Mouse (Mus musculus): ENCODE data around the gene Tdp2. TPM values are rescaled to one million over a fixed set of nuclear protein-coding genes. Genes with fewer than 3 reads are reported as not detected.
"Not testable (repeated sequence)": the region's sequence is repeated elsewhere in the genome, so short reads cannot be mapped to it uniquely, and the experiment has no call there.

Tdp2 gene
- total RNA-seq, 2 experiments from 2014 or later = 48.4 to 51.8 TPM

- no peak for ATAC-seq (replicated peaks; ENCODE audit: poor library complexity, severe bottlenecking)
Observed at GRCm38 (mm10) chr13:24822663-24823343, 8.7 kb upstream of the Tdp2 start.

GRCm38 (mm10) chr13:24824647-24825046 lies 6.8 kb upstream of the Tdp2 start:
- ATAC-seq (replicated peaks; ENCODE audit: poor library complexity, severe bottlenecking) = no peak

DNA sequence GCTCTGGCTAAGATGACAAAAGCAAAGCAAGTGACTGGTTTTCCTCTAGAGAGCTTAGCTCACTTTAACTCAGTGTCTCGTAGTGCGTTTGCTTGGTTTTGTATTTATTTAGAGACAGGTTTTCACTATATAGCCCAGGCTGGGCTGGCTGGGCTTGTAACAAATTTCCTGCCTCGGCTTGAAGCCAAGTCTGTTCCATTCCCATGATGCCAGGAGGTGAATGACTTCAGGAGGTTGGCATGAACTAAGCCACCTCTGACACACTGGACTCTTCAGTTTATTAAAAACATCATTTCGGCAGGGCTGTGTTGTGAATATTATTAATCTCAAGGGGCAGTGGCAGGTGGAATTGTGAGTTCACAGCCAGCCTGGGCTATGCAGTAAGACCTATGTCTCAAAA lies 5.9 kb upstream of the Tdp2 start:
- no peak for ATAC-seq (replicated peaks; ENCODE audit: poor library complexity, severe bottlenecking)

- ATAC-seq (replicated peaks; ENCODE audit: poor library complexity, severe bottlenecking) = no peak
Observed at GRCm38 (mm10) chr13:24826116-24826515, 5.4 kb upstream of the Tdp2 start.

- no peak for ATAC-seq (replicated peaks; ENCODE audit: poor library complexity, severe bottlenecking)
Observed at GRCm38 (mm10) chr13:24830756-24831352, 625 bp upstream of the Tdp2 start.

- no peak for ATAC-seq (replicated peaks; ENCODE audit: poor library complexity, severe bottlenecking)
Observed at GRCm38 (mm10) chr13:24832131-24832810, 792 bp downstream of the Tdp2 start.

- no peak for ATAC-seq (replicated peaks; ENCODE audit: poor library complexity, severe bottlenecking)
Observed at GRCm38 (mm10) chr13:24832811-24833155, 1.3 kb downstream of the Tdp2 start.

DNA sequence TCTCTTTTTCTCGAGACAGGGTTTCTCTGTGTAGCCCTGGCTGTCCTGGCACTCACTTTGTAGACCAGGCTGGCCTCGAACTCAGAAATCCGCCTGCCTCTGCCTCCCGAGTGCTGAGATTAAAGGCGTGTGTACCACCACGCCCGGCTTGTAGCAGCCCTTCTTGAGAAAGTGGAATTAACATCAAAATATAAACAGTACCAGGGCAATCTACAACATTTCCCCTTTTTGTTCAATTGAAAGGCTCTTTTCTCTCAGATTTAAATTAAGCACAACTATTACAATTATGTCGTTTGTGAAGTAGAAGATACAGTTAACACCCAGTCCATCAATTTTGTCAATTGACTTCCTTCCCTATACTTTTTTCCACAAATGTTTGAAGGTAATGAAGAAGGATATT lies 6.3 kb downstream of the Tdp2 start:
- not testable (repeated sequence) for ATAC-seq (replicated peaks; ENCODE audit: poor library complexity, severe bottlenecking)

GRCm38 (mm10) chr13:24839831-24840230 lies 8.4 kb downstream of the Tdp2 start:
- no peak for ATAC-seq (replicated peaks; ENCODE audit: poor library complexity, severe bottlenecking)

- ATAC-seq (replicated peaks; ENCODE audit: poor library complexity, severe bottlenecking) = no peak
Observed at GRCm38 (mm10) chr13:24841702-24842101, 10.2 kb downstream of the Tdp2 start.

GRCm38 (mm10) chr13:24844983-24845955 lies 13.8 kb downstream of the Tdp2 start, which contains the start of gene D130043K22Rik:
TSS of gene D130043K22Rik (plus strand) at chr13:24845135.
- peak; percentile 63 for ATAC-seq (replicated peaks; ENCODE audit: poor library complexity, severe bottlenecking)

DNA sequence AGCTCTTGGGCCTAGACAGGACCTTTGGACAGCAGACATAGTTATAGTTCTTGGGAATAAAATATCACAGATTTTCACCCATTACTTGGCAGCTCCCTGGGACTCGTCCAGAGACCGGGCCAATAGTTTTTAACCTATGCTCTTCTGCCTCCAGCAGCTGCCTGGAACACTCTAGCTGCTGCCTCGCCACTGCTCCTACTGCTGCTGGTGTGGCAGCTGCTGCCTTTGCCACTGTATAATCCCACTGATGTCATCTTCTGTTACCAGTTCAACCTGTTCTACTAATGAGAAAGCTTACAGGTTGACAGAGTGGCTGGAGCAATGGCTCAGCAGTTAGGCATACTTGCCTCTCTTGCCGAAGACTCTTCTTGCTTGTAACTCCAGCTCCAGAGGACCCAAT lies 17.8 kb downstream of the Tdp2 start:
- ATAC-seq (replicated peaks; ENCODE audit: poor library complexity, severe bottlenecking) = no peak

- no peak for ATAC-seq (replicated peaks; ENCODE audit: poor library complexity, severe bottlenecking)
Observed at GRCm38 (mm10) chr13:24851989-24852388, 20.5 kb downstream of the Tdp2 start.

DNA sequence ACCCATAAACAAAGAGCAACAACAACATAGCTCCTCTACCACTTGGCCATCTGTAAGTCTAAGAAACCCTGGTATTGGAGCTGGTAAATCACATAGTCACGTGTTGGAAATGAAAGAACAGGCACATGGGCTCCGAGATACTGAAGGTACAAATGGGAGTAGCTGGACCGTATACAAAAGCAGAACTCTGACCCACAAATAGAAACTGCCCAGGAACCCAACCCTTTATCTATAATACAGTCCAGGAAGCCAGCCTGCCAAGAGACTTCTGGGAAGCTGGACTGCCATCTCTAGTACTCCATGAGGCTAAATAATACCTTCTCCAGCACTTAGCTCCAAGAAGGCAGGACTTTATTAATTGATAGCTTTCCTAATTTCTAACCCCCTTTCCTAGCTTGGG lies 21.1 kb downstream of the Tdp2 start:
- ATAC-seq (replicated peaks; ENCODE audit: poor library complexity, severe bottlenecking) = no peak

- no peak for ATAC-seq (replicated peaks; ENCODE audit: poor library complexity, severe bottlenecking)
Observed at GRCm38 (mm10) chr13:24859115-24859514, 27.6 kb downstream of the Tdp2 start.

- no peak for ATAC-seq (replicated peaks; ENCODE audit: poor library complexity, severe bottlenecking)
Observed at GRCm38 (mm10) chr13:24861084-24861483, 29.6 kb downstream of the Tdp2 start.

- no peak for ATAC-seq (replicated peaks; ENCODE audit: poor library complexity, severe bottlenecking)
Observed at GRCm38 (mm10) chr13:24862021-24862420, 30.5 kb downstream of the Tdp2 start.

- ATAC-seq (replicated peaks; ENCODE audit: poor library complexity, severe bottlenecking) = peak; percentile 53
Observed at GRCm38 (mm10) chr13:24862520-24862919, 31.0 kb downstream of the Tdp2 start.

DNA sequence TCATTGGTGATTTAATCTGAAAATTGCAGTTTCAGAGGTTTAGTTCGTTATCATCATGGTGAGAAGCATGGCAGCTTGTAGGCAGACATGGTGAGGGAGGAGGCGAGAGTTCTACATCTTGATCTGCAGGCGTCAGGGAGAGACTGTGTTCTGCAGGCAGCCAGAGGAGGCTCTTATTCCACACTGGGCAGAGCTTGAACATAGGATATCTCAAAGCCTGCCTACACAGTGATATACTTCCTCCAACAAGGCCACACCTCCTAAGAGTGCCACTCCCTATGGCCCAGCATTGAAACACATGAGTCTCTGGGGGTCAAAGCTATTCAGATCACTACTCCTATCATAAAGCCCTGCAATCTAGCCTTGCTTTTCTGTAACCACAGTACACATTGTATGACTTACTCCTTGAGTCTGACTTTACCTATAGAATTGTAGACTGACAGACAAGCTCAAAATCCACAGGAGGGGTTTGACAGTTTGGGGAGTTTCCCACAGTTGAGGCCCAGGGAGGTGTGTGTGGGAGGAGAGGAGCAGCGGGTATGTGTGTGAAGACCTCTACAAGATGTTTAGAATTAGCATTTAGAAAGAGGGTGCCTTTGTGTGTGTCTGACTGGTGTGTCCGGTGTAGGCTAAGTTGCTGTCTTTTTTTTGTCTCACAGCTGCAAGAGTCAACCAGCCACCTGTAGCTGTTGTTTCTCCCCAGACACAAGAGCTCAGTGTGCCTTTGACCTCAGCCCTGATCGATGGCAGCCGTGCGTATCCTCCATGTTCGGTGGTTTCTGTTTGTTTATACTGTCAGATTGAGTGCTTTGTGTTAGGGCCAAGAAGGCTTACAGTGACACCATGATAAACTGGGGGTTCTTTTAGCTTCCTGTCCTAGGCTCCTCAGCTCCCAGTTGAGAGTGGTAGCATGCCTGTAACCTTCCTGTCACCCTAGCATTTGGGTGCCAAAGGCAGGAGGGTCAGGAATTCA lies 35.2 kb downstream of the Tdp2 start:
- no peak for ATAC-seq (replicated peaks; ENCODE audit: poor library complexity, severe bottlenecking)
